Mouse (Mus musculus) thymus, adult 18-20 months (tissue): ENCODE measurements around the gene Snx30.

ENCODE experiments used
- DNase-seq, 2 experiments: peaks; one replicate each; pipeline ENCODE4 v3.0.0; 2022; ENCODE audit warnings: mixed read lengths in 2 of 2

Gene Snx30

DNA sequence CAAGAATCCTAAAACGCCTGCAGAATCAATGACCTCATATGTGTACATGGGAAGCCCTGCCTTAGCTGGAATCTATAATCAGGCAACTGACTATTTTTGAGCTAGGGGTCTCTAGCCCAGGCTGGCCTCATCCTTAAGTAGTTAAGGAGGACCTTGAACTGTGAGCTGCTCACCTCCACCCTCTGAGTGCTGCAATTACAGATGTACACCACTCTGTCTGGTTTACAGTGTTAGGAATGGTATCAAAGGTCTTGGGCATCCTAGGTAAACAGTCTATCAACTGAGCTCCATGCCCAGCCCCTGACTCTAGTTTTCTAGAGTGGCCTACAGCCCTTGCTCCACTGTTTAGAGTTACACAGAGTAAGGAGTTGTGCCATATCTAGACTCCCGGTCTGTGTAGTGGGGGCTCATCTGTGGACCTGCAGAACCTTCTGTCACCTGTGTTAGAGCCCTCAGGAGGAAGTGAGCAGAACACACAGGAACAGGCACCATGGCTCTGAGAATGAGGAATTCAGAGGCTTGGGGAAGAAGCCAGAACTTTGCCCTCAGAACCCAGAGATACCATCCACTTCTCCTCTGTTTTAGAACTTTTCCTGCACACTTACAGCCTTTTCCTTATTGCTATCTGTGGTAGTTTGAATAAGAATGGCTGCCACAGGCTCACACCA lies 9.7 kb upstream of the Snx30 start:
- DNase-seq = no peak

DNA sequence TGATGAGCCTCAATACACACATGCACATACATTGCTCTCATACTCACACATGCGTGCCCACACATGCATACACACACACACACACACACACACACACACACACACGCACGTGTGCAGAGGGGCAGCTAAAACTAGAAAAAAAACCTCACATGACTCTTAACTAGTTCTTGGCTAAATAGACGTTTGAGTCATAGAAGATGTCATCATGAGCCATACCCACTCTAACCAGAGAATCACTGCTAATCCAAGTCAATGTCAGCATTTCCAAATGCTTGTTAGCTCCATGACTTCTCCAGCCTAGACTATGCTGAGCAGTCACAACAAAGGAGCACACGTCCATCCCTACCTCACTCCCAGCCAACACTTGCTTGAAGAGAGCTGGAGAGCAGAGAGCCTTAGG lies 5.5 kb upstream of the Snx30 start:
- DNase-seq = no peak

DNA sequence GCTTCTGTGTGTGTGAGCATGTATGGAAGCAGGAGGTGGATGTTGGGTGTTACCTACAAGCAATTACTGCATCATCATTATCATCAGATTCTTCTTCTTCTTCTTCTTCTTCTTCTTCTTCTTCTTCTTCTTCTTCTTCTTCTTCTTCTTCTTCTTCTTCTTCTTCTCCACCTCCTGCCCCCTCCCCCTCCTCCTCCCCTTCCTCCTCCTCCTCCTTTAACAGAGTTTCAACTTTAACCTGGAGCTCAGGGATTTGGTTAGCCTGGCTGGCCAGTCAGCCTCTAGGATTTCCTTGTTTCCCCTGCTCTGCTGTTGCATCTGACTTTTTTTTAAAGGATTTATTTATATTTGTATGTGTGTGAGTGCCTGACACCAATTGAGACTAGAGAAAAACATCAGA lies 4.2 kb upstream of the Snx30 start, which contains the start of gene Inip:
TSS of gene Inip (minus strand) at position 101 of the 400 bp plus-strand sequence.
- DNase-seq = no peak

DNA sequence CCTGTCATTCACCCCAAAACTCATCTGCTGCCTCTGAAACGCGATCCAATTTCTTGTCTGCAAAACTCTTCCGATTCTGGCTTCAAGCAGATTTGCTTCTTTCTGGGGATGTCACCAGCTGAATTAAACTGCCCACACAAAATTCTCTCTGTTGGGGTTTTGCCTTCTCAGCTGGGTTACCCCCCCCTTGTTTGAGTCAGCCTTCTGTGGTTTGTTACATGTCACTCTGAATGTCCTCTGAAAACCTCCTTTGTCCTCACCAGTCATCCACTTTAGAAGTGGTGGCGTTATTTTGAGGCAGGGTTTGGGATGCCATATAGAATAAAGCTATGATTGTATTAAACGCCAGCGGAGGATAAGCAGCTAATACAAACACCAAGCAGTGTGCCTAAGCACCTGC lies 3.5 kb upstream of the Snx30 start:
- DNase-seq = no peak

DNA sequence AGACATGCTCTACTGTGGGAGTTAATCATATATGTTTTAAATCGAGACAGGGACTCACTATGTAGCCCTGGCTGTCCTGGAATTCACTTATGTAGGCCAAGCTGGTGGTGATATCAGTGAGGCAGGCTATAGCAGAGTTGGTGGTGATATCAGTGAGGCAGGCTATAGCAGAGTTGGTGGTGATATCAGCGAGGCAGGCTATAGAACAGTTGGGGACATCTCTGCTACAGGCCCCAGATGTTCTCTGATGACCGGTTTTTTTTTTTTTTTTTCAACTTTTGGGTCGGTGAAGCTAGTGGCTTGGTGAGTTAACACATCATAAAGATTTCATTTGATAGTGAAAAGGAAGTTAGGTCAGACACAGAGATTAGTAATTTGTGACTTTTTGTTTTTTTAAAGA lies 2.8 kb upstream of the Snx30 start:
- DNase-seq = no peak

DNA sequence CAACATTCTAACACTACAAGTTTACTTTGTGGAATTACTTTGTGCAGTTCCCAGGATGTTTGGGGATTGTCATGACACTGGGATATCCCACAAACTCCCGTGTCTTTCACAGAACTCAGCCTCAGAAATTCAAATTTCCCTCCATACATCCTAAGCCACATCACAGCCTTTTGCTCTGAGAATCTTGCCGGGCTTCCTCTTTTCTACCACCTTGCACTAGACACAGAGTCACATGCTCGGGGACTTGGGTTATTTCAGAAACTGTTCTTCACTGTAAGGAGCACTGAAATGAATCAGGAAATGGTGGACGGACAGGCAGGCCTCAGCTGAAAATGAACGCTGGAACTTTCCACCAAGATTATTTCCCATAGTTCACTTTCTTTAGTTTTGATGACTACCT lies 2.3 kb upstream of the Snx30 start:
- peak in 1 of 2 experiments; percentile 36 for DNase-seq

DNA sequence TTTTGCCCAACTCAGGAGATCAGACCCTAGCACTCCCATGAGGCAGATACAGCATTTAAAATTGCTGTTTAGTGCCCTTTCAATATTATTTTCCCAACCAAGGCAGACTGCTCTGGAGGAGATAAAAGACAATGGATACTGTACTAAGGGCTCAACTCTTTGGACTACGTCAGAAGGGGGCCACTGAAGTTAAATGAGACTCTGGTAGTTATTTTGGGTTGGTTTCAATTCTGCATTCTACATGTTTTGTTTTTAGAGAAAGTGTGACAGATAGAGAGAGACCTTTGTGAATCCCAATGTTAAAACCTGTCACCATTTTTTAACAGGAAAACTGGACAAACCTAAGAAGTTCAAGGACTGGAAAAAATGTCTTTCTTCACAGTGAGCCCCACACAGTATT lies 886 bp upstream of the Snx30 start:
- no peak for DNase-seq

DNA sequence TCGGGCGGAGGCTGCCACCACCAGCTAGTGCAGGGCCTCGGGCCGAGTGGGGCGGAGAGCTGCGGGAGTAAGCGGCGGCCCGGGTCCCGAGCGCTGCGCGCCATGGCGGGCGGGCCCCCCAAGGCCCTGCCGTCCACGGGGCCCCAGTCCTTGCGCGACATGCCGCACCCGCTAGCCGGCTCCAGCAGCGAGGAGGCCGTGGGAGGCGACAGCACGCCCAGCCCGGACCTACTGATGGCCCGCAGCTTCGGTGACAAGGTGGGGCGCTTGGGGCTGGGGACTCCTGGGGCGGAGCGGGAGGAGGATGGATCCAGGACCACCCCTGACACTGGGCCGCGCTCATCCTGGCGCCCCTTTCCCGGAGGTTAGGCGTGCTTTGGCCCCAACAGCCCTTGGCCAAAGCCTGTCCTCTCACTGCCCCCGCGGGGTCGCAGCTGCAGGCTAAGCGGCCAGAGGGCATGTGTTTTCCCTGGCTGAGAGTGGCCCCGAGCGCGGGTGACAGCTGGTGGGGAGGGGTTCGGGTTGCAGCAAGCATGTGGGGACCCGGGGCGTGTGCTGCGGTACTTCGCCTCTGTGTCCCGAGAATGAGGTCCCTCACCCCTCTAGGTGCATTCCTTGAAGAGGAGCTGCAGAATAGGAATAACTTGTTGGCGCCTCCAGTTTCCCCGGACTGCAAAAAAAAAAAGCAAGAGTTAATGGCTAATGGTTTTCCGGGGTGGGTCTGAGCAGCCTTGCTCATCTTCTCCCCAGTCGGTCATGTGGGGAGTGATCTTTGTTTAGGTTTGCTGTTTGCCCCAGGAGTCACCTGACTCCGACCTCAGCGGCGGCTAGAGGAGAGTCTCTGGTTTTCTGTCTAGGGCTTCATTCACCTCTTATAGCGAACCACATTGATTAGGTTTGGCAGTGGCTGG lies 583 bp downstream of the Snx30 start:
- DNase-seq = peak in 1 of 2 experiments; percentile 39

DNA sequence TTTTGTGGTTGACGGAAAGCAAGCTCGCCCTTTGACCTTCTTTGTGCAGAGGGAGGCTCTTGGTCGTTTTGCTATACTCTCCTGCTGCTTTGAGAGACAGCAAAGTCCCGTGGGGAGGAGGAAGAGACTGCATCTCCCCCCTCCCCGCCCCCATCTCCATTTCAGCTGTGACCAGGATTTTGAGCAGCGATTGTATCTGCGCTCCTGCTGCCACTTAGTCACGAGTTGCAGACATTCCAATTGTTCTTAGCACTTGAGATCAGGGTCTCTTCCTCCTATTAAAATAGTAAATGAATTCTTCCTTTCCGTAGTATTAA lies 1.2 kb downstream of the Snx30 start:
- DNase-seq = no peak

DNA sequence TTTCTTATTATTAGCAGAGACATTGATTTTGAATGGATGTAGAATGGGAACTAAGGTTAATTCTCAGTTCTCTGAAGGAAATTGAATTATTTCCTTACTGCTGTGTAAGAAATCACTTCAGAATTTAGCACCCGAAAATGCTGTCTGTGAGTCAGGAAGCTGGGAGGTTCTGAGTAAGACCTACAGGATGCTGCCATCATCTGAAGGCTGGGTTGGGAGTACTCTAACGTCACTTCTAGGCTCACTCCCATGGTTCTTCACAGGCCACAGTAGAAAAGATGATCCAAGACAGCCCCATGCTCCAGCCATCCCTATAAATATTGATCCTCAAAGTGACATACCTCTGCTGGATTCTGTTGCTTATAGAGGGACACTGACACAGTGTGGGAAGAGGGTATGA lies 1.9 kb downstream of the Snx30 start:
- DNase-seq = no peak

DNA sequence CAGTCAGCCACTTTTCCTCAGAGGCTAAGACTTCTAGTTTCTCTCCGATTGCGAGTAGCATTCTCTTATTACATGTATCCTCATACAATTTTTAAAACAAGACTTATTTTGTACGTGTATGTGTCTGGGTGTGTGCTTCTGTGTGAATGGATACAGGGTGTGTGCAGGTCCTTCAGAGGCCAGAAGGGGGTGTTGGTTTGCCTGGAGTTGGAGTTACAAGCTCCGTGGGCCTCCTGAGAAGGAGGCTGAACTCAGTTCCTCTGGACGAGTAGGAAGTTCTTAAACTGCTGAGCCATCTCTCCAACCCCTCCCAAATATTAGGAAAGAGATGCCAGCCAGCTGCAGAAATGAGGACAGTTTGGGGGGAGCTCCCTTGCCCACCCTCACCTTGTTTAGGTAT lies 2.8 kb downstream of the Snx30 start:
- DNase-seq = no peak

DNA sequence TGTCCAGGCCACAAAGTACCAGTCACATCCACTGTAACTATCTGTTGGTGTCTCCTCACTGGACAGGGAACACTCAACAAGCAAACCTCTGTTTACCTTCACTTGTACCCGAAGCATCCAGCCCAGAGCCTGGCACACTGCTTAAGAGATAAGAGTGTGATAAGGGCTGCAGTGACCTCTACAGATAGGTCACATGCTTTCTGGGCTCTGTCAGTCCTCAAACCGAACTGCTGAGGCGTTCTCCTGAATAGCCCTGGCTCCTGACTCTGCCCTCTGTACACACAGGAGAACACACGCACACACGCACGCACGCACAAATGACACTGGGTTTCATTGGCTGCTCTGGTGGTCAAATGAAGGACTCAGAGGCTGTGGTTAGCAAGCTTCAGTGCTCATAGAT lies 8.5 kb downstream of the Snx30 start:
- no peak for DNase-seq

DNA sequence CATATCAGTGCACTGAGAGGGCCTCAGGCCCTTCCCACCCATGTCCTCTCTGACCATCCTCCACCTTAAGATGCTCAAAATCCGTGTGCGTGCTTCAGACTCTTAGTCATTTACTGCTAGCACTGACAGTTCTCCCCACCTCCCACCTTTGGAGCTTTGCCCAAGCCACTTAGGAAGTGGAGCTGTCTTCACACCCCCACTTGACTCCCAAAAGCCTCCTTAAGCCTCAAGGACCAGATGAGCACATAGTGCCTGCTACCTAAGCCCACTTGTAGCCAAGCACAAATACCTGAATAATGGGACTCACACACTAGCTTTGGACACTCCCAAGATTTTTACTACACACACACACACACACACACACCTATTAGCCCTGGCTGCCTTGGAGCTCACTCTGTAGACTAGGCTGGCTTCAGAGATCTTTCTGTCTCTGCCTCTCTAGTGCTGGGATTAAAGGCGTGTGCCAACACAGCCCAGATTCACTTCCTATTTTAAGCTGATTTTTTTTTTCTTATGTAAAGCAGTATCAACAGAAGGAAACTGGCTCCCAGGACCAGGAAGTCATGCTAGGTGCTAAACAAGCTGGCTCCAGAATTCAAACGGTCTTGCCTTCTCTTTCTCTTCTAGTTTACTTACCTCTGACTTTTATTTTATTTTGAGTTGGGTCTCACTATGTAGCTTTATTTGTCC lies 9.6 kb downstream of the Snx30 start:
- no peak for DNase-seq

DNA sequence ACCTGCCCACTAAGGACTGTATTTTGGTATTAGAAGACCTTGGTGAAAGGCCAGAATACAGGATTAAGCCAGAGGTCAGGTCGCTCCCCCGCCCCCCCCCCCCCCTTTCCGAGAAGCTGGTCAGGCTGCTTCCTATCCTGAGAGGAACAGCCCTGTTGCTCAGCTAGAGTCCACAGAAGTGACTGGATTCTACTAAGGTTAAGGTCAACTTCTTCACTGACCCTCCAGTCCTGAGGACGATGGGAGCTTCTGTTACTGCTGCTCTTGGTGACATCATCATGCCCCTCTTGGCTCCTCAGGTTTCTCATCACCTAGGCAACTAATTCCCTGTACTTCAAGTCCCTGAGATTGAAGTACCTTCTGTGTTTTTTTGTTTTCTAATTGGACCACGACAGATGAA lies 10.4 kb downstream of the Snx30 start:
- DNase-seq = no peak

DNA sequence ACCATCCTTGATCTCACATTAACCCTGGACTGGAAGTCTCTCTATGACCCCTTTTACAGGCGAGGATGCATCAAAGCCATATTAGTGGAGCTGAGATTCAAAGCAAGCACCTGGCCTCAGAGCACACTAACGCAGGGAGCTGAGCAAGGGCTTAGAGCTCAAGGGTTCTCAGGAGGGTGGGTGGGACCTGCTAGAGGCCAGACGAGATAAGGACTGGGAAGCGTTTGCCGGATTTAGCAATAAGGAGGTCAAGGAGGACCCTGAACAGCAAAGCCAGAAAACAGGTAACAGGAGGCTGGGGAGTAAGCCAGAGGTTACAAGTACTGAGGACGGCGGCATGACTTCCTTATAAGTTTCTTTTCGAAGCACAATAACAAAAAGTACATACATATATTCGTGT lies 10.8 kb downstream of the Snx30 start:
- DNase-seq = no peak

DNA sequence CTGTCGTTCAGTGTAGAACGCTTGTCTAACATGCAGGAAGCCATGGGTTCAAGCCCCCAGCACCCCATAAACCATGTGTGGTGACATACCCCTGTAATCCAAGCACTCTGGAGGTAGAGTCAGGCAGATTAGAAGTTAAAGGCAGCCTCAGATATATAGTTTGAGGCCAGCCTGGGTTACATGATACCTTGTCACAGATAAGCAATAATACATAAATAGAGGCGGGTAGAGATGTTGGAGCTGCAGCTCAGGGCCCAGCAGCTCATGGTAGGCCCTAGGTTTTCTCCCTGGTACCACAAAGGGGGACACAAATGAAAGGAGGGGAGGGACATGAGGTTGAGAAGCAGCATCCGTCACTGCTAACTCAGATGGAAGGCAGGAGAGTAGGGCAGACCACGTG lies 12.2 kb downstream of the Snx30 start:
- DNase-seq = no peak

DNA sequence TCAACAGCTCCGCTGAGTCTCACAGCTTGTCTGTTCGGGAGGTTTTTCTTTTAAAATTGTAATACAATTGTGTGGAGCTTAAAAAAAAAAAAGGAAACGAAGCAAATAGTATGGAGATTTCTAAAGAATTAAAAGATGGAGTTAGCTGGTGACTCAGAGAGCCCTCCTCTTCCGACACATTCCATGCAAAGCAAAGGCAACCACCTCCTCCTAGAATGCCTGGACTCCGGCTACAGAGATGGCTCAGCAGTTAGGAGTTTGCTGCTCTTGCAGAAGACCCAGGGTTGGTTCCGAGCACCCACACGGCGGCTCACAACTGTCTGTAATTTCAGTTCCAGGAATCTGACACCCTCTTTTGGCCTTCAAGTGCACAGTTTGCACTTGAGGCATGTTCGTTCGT lies 12.9 kb downstream of the Snx30 start:
- DNase-seq = no peak

DNA sequence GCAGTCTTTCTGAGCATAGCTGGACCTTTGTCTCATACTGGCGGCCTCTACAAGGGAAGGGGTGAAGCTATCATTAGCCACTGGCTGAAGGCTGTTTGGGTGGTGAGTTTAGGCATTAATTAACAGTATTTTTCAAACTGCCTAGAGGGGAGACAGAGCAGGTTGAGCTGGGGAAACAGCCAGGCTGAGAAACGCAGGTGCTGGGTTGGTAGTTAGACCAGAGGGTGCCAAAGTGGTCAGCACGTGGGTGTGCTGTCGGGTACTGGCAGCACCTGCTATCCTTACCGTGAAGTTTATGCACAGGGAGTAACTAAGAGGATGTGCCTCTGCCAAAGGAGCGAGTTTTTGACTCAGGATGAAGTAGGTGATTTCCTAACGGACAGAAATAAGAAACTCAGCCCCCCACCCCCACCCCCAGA lies 13.4 kb downstream of the Snx30 start:
- no peak for DNase-seq

DNA sequence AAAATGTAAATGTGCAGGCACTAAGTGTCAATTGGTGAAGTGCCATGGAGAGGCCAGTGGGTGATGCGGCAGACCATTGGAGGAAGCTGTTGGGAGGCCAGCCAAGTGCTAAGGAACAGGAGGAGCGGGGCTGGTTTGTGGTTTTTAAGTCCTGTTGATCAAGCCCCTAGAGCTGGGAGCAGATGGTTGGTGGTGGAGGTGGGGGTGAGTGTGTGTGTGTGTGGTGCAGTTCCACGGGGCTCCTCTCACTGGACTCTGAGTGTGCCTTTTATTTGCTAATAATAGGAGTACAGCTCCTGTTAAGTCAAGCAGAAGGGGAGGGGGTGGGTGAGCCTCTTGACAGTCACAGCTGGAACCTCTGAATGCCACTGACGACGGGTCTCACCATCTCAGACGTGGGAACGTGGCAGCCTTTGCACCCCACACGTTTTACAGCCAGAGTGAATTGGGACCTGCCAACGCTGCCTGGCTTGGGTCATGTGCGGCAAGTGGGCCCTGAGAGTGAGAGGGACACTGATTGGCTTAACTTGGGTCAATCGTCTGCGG lies 13.9 kb downstream of the Snx30 start:
- no peak for DNase-seq

DNA sequence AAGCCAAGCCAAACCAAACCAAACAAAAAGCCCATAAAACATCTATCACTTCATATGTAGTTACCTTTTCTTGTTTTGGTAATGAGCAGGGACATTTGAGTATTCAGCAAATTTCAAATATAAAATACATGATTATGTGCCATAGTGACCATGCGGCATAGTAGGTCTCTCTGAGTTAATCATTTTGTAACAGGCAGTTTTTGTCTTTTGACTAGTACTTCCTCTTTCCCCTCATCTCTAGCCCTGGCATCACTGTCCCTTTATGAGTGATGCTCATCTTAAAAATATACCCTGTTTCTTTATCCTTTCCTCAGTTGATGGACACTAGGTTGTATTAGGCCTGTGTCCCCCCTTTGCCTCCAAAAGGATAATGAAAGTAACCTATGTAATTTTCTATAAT lies 15.9 kb downstream of the Snx30 start:
- no peak for DNase-seq

DNA sequence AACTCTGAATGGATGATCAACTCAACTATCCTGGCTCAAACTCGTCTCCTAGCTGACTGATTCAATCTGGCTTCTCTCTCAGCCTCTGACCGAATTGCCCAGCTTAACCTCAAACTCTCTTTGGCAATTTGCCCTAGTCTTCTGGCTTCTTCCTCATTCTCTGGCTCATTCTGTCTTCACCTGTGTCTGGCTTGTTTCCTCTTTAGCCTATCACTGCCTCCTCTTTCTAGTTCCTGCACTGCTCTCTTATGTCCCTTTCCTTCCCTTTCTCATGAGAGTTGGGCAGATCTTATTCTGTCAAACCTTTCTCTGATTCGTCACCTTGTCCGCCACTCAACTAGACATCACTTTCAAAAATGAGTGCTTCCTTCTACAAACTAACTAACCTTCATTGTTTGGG lies 16.5 kb downstream of the Snx30 start:
- no peak for DNase-seq

DNA sequence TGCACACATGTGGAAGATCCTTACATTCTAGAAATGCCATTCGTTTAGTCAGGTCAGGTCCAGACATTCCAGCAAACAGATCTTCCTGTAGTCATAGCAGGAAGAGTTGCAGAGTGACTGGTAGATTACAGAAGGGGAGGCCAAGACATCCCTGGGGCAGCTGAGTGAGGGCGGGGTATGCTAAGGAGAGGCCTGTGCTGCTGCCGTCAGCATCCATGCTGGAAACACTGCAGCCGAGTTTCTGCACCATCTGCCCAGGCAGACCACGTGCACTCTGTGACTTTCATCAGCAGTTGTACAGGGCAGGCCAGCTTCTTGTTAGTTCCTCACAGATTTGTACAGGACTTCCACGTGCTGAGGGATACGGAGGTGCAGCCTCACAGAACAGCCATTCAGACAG lies 17.8 kb downstream of the Snx30 start:
- no peak for DNase-seq

DNA sequence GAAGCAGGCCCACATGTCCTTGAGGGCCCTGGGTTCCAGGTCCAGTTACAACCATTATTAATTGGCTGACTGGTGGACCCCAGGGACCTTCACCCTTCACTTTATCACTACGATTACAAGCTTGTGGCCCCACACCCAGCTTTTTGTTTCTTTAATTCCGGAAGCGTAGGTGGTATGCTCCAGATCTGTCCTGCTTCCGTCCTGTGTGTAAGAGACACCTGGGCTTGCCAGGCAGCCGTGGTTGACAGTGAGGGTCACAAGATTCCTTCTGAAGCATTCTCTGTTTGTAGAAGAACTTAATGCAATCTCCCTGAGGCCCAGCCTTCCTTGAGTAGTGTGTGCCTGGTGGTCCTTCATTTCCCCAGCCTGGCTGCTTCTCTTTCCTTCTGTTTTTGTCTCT lies 19.2 kb downstream of the Snx30 start:
- peak; percentile 23 to 50 for DNase-seq

DNA sequence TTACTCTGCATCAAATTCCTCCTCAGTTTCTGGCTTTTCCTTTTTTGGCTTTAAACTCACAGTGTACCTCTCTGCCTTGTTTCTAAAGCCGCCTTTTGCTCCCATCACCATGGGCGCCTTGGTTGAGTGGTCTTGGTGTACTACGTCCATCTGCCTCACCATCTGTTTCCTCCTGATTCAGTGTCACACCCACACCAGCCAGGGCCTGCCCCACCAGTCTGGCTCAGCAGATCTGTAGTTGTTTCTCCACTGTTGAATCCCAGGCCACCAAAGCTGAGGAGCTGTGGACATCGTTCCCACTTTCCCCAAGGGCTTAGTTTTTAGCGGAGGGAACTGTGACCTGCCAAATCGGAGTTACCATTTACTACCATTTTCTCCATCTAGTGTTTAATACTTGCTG lies 20.0 kb downstream of the Snx30 start:
- DNase-seq = no peak
